Comparison of ENCODE assay signal across 26 mouse cellular contexts in genomic region chr12:92589305-92589704, GRCm38 (mm10).
A peak's percentile ranks its signal among the peaks of the same experiment; 100 is the strongest.
DNase-seq lines count a peak whose midpoint lies in the region; ATAC-seq and TF ChIP-seq lines count a peak whose summit lies in the region.
"Had no signal": no experiment of that assay in that cellular context is flagged by ENCODE, and none has a peak within 500 bp of the region (broad histone marks: within the 10 kb centered on the region; RNA-seq: fewer than 3 reads in every experiment).

No protein-coding gene starts in this region.

- no peak overlapping the region for H3K4me2 ChIP-seq in hindbrain, embryonic 16.5 days (ENCODE audit: low read length)
- H3K4me2 ChIP-seq in hindbrain, embryonic 11.5 days (replicated peaks; ENCODE audit: low read depth, low read length), result no peak overlapping the region
- no peak overlapping the region for H3K4me2 ChIP-seq in forebrain, embryonic 13.5 days
- H3K4me2 ChIP-seq: embryonic facial prominence, embryonic 12.5 days; heart, embryonic 12.5 days; limb, embryonic 12.5 days; liver, embryonic 11.5 days; neural tube, embryonic 12.5 days; stomach, embryonic 15.5 days had no signal

- no peak for DNase-seq in hindbrain, embryonic 11.5 days (ENCODE audit: low spot score)
- peak; percentile 88 for DNase-seq in brain, embryonic 14.5 days (ENCODE audit: low read depth)
- DNase-seq in retina, postnatal 1 day, result peak; percentile 77
- DNase-seq in left cerebral cortex, postnatal 4 days, result no peak
- no peak for DNase-seq in urinary bladder, adult 18-20 months (ENCODE audit: low spot score in 2 of 2)
- DNase-seq: adrenal gland, adult 8-10 months; cerebellum, adult 11-12 months; cerebellum, postnatal 25 days; gastrocnemius, postnatal 10 days; heart, postnatal 14 days; kidney, postnatal 25 days; liver, postnatal 0 days; lung, postnatal 10 days; thymus, postnatal 36 days had no signal

- no peaks in the 10 kb centered on the region for H3K4me1 ChIP-seq in hindbrain, embryonic 16.5 days (ENCODE audit: control insufficient read depth, insufficient read depth, low read depth, low read length)
- H3K4me1 ChIP-seq in hindbrain, embryonic 11.5 days (replicated peaks; ENCODE audit: control insufficient read depth, insufficient read depth, low read length), result no peaks in the 10 kb centered on the region
- H3K4me1 ChIP-seq in forebrain, embryonic 13.5 days, result 0 out of 2 replicates have a peak, but pooled peaks cover 5% of the 10 kb centered on the region
- H3K4me1 ChIP-seq: embryonic facial prominence, embryonic 12.5 days; heart, embryonic 12.5 days; limb, embryonic 12.5 days; midbrain, embryonic 10.5 days; neural tube, embryonic 12.5 days; stomach, embryonic 15.5 days had no signal

- TF ChIP-seq CTCF in brain, embryonic 14.5 days (IDR thresholded peaks at IDR 0.05; ENCODE audit: borderline replicate concordance, extremely low read depth, insufficient read depth, insufficient read length), result no peak

- 0 out of 2 replicates have a peak, but pooled peaks have one; percentile 50 for ATAC-seq in hindbrain, embryonic 16.5 days
- ATAC-seq in hindbrain, embryonic 11.5 days (ENCODE audit: low FRiP score), result no peak
- peak; percentile 98 for ATAC-seq in forebrain, embryonic 13.5 days
- ATAC-seq: activated CD4-positive, CD25-positive, alpha-beta regulatory T cell, adult 4 months; intestine, postnatal 0 days; liver, postnatal 0 days had no signal

- no peaks in the 10 kb centered on the region for H3K9me3 ChIP-seq in hindbrain, embryonic 16.5 days (ENCODE audit: control insufficient read depth, low read length)
- H3K9me3 ChIP-seq in hindbrain, embryonic 11.5 days (ENCODE audit: control insufficient read depth, low read length), result no peaks in the 10 kb centered on the region
- no peaks in the 10 kb centered on the region for H3K9me3 ChIP-seq in forebrain, embryonic 13.5 days (replicated peaks)
- H3K9me3 ChIP-seq: embryonic facial prominence, embryonic 12.5 days; heart, embryonic 12.5 days; limb, embryonic 12.5 days; midbrain, embryonic 10.5 days; neural tube, embryonic 12.5 days; stomach, embryonic 15.5 days had no signal

- WGBS in hindbrain, embryonic 16.5 days, result 35% methylated on average over 6 of the region's 6 CpGs
- 75% methylated on average over 6 of the region's 6 CpGs for WGBS in hindbrain, embryonic 11.5 days
- 24% methylated on average over 6 of the region's 6 CpGs for WGBS in forebrain, embryonic 13.5 days

- H3K4me3 ChIP-seq in hindbrain, embryonic 16.5 days (ENCODE audit: low read length), result no peak overlapping the region
- no peak overlapping the region for H3K4me3 ChIP-seq in hindbrain, embryonic 11.5 days (ENCODE audit: low read depth, low read length)
- no peak overlapping the region for H3K4me3 ChIP-seq in forebrain, embryonic 13.5 days
- H3K4me3 ChIP-seq: embryonic facial prominence, embryonic 12.5 days; heart, embryonic 12.5 days; layer of hippocampus, adult 2 months; limb, embryonic 12.5 days; midbrain, embryonic 10.5 days; neural tube, embryonic 12.5 days; stomach, embryonic 15.5 days had no signal

- no peaks in the 10 kb centered on the region for H3K27me3 ChIP-seq in hindbrain, embryonic 16.5 days (replicated peaks; ENCODE audit: control insufficient read depth, insufficient read depth, low read length)
- H3K27me3 ChIP-seq in hindbrain, embryonic 11.5 days (ENCODE audit: control insufficient read depth, insufficient read depth, low read length), result no peaks in the 10 kb centered on the region
- no peaks in the 10 kb centered on the region for H3K27me3 ChIP-seq in forebrain, embryonic 13.5 days
- H3K27me3 ChIP-seq: embryonic facial prominence, embryonic 12.5 days; heart, embryonic 12.5 days; limb, embryonic 12.5 days; neural tube, embryonic 12.5 days; stomach, embryonic 15.5 days had no signal

- H3K36me3 ChIP-seq in hindbrain, embryonic 16.5 days (ENCODE audit: control insufficient read depth, insufficient read depth, low read length), result no peaks in the 10 kb centered on the region
- no peaks in the 10 kb centered on the region for H3K36me3 ChIP-seq in hindbrain, embryonic 11.5 days (ENCODE audit: control insufficient read depth, insufficient read depth, low read length)
- no peaks in the 10 kb centered on the region for H3K36me3 ChIP-seq in forebrain, embryonic 13.5 days (ENCODE audit: poor library complexity, severe bottlenecking)
- H3K36me3 ChIP-seq: embryonic facial prominence, embryonic 12.5 days; heart, embryonic 12.5 days; limb, embryonic 12.5 days; midbrain, embryonic 10.5 days; neural tube, embryonic 12.5 days; stomach, embryonic 15.5 days had no signal

- H3K9ac ChIP-seq in hindbrain, embryonic 16.5 days (ENCODE audit: low read depth, low read length), result no peak overlapping the region
- H3K9ac ChIP-seq in hindbrain, embryonic 11.5 days (ENCODE audit: low read depth, low read length), result no peak overlapping the region
- no peak overlapping the region for H3K9ac ChIP-seq in forebrain, embryonic 13.5 days
- H3K9ac ChIP-seq: embryonic facial prominence, embryonic 12.5 days; heart, embryonic 12.5 days; limb, embryonic 12.5 days; liver, postnatal 0 days; neural tube, embryonic 12.5 days; stomach, embryonic 15.5 days had no signal

- intact Hi-C loops in left cerebral cortex, postnatal 4 days (cut with DNase I), result no loop called here

- no peak overlapping the region for H3K27ac ChIP-seq in hindbrain, embryonic 16.5 days (ENCODE audit: low read depth, low read length)
- H3K27ac ChIP-seq in hindbrain, embryonic 11.5 days (ENCODE audit: low read depth, low read length), result no peak overlapping the region
- H3K27ac ChIP-seq in forebrain, embryonic 13.5 days, result no peak overlapping the region
- H3K27ac ChIP-seq: embryonic facial prominence, embryonic 12.5 days; layer of hippocampus, adult 2 months; limb, embryonic 12.5 days; midbrain, embryonic 10.5 days; neural tube, embryonic 12.5 days; stomach, embryonic 15.5 days had no signal

- TF ChIP-seq POLR2A in brain, embryonic 14.5 days (IDR thresholded peaks at IDR 0.05; ENCODE audit: borderline replicate concordance, extremely low read depth, insufficient read depth, insufficient read length, poor library complexity, severe bottlenecking), result no peak

Comparison
In these comparisons a context has a peak if more than half of its experiments do, and no peak if none do; other contexts are left out.
1. DNase-seq: peak in brain, embryonic 14.5 days (single experiment) and retina, postnatal 1 day (single experiment); none in hindbrain, embryonic 11.5 days (single experiment), left cerebral cortex, postnatal 4 days (single experiment) and urinary bladder, adult 18-20 months (0 of 2).